Mouse (Mus musculus) neural tube, embryonic 14.5 days (tissue): ENCODE measurements around the gene Gm28551. TPM values are rescaled to one million over a fixed set of nuclear protein-coding genes. Genes with fewer than 3 reads are reported as not detected.
A peak's percentile ranks its signal among the peaks of the same experiment; 100 is the strongest.
"Not testable (repeated sequence)": the region's sequence is repeated elsewhere in the genome, so short reads cannot be mapped to it uniquely, and the experiment has no call there.

Experiments used
- ATAC-seq: fragments of 200-750 bp; cut with Nextera tagmentation; 2 replicates; pipeline ENCODE4 v1.8.0; 2017; ENCODE audit warnings: low read depth, mild to moderate bottlenecking, moderate TSS enrichment, moderate library complexity
- H3K27ac ChIP-seq: fragments of 300-500 bp; sonication (generic); 2 replicates; pipeline ENCODE4 v1.5.1; 2014; ENCODE audit warnings: low read depth, mild to moderate bottlenecking, control low read depth, low read length, moderate library complexity, mixed read lengths
- H3K27me3 ChIP-seq: fragments of 300-500 bp; sonication (generic); 2 replicates; pipeline ENCODE4 v1.6.1; 2014; ENCODE audit warnings: low read length; ENCODE audit not compliant: control insufficient read depth, insufficient read depth
- H3K36me3 ChIP-seq: fragments of 300-500 bp; sonication (generic); 2 replicates; pipeline ENCODE4 v1.6.1; 2014; ENCODE audit warnings: low read length, mixed read lengths; ENCODE audit not compliant: control insufficient read depth, insufficient read depth
- H3K4me1 ChIP-seq: fragments of 300-500 bp; sonication (generic); 2 replicates; pipeline ENCODE4 v1.6.1; 2014; ENCODE audit warnings: low read length; ENCODE audit not compliant: control insufficient read depth, insufficient read depth
- H3K4me2 ChIP-seq: fragments of 300-500 bp; sonication (generic); 2 replicates; pipeline ENCODE4 v1.6.1; 2014; ENCODE audit warnings: mild to moderate bottlenecking, low read depth, low read length, control low read depth
- H3K4me3 ChIP-seq: fragments of 300-500 bp; sonication (generic); 2 replicates; pipeline ENCODE4 v1.5.1; 2014; ENCODE audit warnings: low read depth, low read length, control low read depth, mixed read lengths
- H3K9ac ChIP-seq: fragments of 300-500 bp; sonication (generic); replicated peaks from 2 replicates; pipeline ENCODE4 v1.6.1; 2014; ENCODE audit warnings: low read depth, mild to moderate bottlenecking, control low read depth, low read length, mixed read lengths
- H3K9me3 ChIP-seq: fragments of 300-500 bp; sonication (generic); 2 replicates; pipeline ENCODE4 v1.6.1; 2016; ENCODE audit warnings: low read length; ENCODE audit not compliant: control insufficient read depth
- WGBS: fragments of 180-500 bp; shearing (Covaris S2); extraction: QIAGEN DNeasy Blood & Tissue Kit; methylation state at CpG from one replicate; pipeline ENCODE4 v1.1.7; 2014; 5-methylcytosine and 5-hydroxymethylcytosine counted together
- polyA plus RNA-seq: library from polyadenylated mRNA; unstranded; fragments of >200 nt; fragmentation: Nextera tagmentation; extraction: Ambion mirVana; gene quantifications from 2 replicates; pipeline ENCODE4 v1.2.1, GENCODE M21; 2014

Gm28551 gene
- polyA plus RNA-seq, 1 experiment from 2014 or later: 2.6 TPM

- not testable (repeated sequence) for H3K27me3 ChIP-seq, H3K9ac ChIP-seq, H3K9me3 ChIP-seq, H3K27ac ChIP-seq, H3K4me3 ChIP-seq, ATAC-seq, H3K4me1 ChIP-seq, H3K36me3 ChIP-seq, H3K4me2 ChIP-seq
- 67% methylated on average over 2 of the region's 2 CpGs for WGBS
These were observed 15.1 kb downstream of the Gm28551 start for GRCm38 (mm10) chr1:53337403-53337802.

GRCm38 (mm10) chr1:53335465-53335864 is 17.0 kb downstream of the Gm28551 start:
- Histone ChIP-seq H3K4me2 (no peak overlapping the region), H3K4me1 (no peaks in the 10 kb centered on the region), H3K9me3 (no peaks in the 10 kb centered on the region), H3K27me3 (no peaks in the 10 kb centered on the region), H3K36me3 (no peaks in the 10 kb centered on the region), H3K4me3 (no peak overlapping the region), H3K9ac (no peak overlapping the region), H3K27ac (no peak overlapping the region)
- no peak for ATAC-seq

DNA sequence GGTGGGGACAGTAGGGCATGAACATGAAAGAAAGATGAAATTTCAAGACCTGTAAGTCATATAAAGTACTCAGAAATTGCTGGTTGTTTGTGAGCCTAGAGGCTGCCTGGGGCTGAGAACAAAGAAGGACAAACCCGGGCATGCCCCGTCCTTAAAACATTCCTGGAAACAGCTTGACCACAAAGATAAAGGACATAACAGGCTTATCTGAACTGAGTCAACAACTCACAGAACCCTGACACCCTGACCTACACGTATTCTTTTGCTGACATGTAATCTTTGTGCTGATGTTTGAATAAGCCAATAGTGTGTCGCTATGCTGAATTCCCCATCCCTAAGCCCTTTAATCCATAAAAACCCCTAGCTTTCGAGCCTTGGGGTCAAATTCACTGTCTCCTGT is 18.9 kb downstream of the Gm28551 start:
- H3K9ac ChIP-seq, ATAC-seq, H3K4me1 ChIP-seq, H3K36me3 ChIP-seq, H3K4me2 ChIP-seq, H3K9me3 ChIP-seq, H3K4me3 ChIP-seq, H3K27ac ChIP-seq, H3K27me3 ChIP-seq: not testable (repeated sequence)
- WGBS: 75% methylated on average over 5 of the region's 5 CpGs

- Histone ChIP-seq H3K4me3 (no peak overlapping the region), H3K4me1 (no peaks in the 10 kb centered on the region), H3K9ac (no peak overlapping the region), H3K9me3 (no peaks in the 10 kb centered on the region), H3K27ac (no peak overlapping the region), H3K36me3 (peaks cover 12% of the 10 kb centered on the region; the same call in 1 of the 2 replicates), H3K27me3 (no peaks in the 10 kb centered on the region), H3K4me2 (no peak overlapping the region)
- WGBS: 93% methylated on average over 5 of the region's 5 CpGs
- no peak for ATAC-seq
These were observed 27.5 kb downstream of the Gm28551 start for GRCm38 (mm10) chr1:53324827-53325494.

DNA sequence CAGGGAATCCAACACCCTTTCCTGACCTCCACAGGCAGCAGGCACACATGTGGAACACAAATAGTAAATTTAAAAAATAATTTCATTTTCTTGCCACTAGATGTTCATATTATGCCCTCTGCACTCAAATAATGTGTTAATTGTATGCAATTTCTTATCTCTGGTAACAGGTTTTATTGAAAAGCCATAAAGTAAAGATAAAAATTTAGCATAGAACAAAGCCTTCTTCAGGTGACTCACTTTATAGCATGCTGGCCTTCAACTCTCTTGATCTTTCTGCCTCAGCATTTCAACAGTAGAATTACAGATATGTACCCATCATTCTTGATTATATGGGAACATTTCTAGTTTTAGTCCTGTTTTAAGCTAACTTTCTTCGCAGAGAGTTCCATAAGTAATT is 28.2 kb downstream of the Gm28551 start:
- Histone ChIP-seq H3K4me1 (no peaks in the 10 kb centered on the region), H3K27me3 (no peaks in the 10 kb centered on the region), H3K4me3 (no peak overlapping the region), H3K4me2 (no peak overlapping the region), H3K9ac (no peak overlapping the region), H3K9me3 (no peaks in the 10 kb centered on the region), H3K36me3 (peaks cover 12% of the 10 kb centered on the region; the same call in 1 of the 2 replicates), H3K27ac (no peak overlapping the region)
- ATAC-seq: no peak
- WGBS: 94% methylated on average over 1 of the region's 1 CpGs

DNA sequence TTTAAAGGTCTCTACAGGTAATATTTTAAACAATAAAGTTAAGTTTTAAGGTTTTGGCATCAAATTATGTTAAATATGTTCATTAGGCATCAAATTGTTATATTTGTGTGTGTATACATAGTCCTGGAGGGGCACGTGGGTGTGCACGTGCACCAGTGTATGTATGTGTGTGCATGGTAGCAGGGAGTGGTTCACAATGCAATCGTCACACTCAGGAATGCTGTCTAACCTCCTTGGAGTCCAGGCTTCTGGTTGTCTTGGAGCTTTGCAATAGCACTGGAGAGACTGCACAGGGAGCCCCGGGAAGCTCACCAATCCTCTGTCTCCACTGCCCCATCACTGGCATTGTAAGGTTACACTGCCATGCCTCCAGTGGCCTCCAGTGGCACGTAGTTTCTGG is 29.2 kb downstream of the Gm28551 start:
- Histone ChIP-seq H3K4me1 (no peaks in the 10 kb centered on the region), H3K36me3 (peaks cover 15% of the 10 kb centered on the region), H3K4me3 (no peak overlapping the region), H3K9ac (no peak overlapping the region), H3K9me3 (no peaks in the 10 kb centered on the region), H3K27ac (no peak overlapping the region), H3K4me2 (no peak overlapping the region), H3K27me3 (no peaks in the 10 kb centered on the region)
- WGBS: 94% methylated on average over 5 of the region's 5 CpGs
- ATAC-seq: no peak

DNA sequence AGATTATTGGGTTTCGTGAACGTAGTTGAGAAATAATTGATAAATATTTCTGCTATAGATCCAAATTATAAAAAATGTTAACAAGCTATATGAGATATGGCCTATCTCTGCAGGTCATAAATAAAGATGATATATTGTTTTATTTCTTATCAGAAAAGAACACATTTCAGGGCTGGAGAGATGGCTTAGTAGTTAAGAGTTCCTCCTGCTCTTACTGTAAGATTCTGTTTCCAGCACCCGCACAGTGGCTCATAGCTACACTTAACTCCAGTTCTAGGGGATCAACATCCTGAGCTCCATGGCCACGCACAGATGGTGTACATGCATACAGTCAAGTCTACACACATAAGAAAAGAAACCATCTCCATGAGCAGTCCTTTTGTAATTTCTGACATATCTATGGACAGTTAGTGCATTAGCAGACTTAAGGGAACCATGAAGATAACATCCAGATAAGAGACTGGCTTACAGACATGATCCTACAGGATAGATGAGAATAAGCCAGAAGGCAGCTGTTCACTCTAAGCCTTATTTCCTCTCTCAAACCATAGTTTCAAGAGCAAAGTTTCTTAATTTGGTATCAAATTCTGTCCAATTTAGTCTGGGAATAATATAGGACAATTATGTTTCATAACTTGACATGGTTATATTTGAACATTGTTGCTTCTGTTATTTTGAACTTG is 30.7 kb downstream of the Gm28551 start:
- Histone ChIP-seq H3K9me3 (no peaks in the 10 kb centered on the region), H3K27ac (no peak overlapping the region), H3K4me2 (no peak overlapping the region), H3K4me1 (no peaks in the 10 kb centered on the region), H3K36me3 (peaks cover 17% of the 10 kb centered on the region), H3K9ac (no peak overlapping the region), H3K4me3 (no peak overlapping the region), H3K27me3 (no peaks in the 10 kb centered on the region)
- 96% methylated on average over 4 of the region's 4 CpGs for WGBS
- no peak for ATAC-seq

DNA sequence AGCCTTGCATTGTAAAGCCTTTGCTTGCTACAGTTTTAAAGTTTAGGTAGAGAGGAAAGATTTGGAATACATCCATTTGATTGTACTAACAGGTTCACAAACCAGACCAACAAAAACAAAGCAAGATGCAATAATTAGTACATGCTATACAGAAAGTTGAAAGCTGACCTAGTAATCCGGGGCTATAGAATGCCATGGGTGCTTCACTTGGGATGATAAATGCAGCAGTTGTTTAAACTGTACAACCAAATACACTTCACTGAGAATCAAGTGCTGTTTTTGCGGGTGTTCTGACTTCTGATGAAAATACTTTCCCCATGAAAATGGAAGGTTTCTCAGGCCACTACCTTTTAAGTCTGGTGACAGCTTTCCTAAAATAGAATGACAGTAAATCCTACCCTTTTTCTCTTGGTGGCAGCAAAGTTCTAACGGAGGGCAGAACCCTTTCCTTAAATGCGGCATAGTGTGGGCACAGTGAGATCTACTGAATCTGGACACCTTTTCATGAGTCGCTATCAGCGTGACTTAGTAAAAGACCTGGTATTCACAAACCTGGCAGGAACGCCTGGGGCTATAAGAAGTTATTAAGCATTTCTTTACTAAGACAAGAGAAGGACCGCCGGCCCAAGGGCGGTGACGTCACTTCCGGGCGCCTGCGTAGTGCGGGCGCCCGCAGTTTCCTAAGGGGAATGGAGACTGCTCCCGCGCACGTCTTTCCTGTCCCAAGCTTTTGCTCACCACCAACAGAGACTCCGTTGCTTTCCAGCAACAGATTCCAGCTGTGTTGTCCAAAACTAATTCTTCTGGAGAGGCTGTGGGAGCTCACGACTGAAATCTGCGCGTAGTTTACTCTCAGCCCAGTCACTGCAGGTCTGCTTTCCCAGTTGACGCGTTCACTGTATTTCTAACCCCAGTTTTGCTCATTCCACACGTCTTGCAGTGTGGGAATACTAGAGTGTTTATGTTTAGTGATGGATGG is 39.2 kb downstream of the Gm28551 start, which contains the start of gene Osgepl1:
Gene Osgepl1, plus strand, starts transcription at position 636 of the 979 bp plus-strand sequence.
- ATAC-seq: peak; percentile 99
- peak within 1 kb of the TSS; percentile 62 for H3K9ac ChIP-seq
- peak within 1 kb of the TSS; percentile 45 for H3K4me3 ChIP-seq
- no peaks in the 10 kb centered on the region for H3K27me3 ChIP-seq
- peak within 1 kb of the TSS; percentile 82 for H3K27ac ChIP-seq
- peak within 1 kb of the TSS; percentile 46 for H3K4me2 ChIP-seq
- H3K4me1 ChIP-seq: 0 out of 2 replicates have a peak, but pooled peaks cover 4% of the 10 kb centered on the region
- H3K36me3 ChIP-seq: peaks cover 2% of the 10 kb centered on the region
- 2% methylated on average over 27 of the region's 27 CpGs for WGBS
- no peaks in the 10 kb centered on the region for H3K9me3 ChIP-seq
